Mouse (Mus musculus): Measurements from ENCODE around the gene Rpl29. TPM values are rescaled to one million over a fixed set of nuclear protein-coding genes. Genes with fewer than 3 reads are reported as not detected.

Gene Rpl29
- polyA plus RNA-seq, 1 experiment from 2014 or later, result 1,256 TPM

- Histone ChIP-seq H3K9ac (ENCODE audit: low read depth, low read length) (no peak overlapping the region), H3K27me3 (replicated peaks; ENCODE audit: control insufficient read depth, insufficient read depth, low read length) (no peaks in the 10 kb centered on the region; the same call in 1 of the 2 replicates), H3K27ac (ENCODE audit: low read depth, low read length) (no peak overlapping the region), H3K4me2 (no peak overlapping the region), H3K9me3 (ENCODE audit: control insufficient read depth, low read length) (no peaks in the 10 kb centered on the region), H3K4me3 (ENCODE audit: low read depth, low read length) (no peak overlapping the region), H3K36me3 (ENCODE audit: control insufficient read depth, insufficient read depth, low read length) (no peaks in the 10 kb centered on the region), H3K4me1 (replicated peaks; ENCODE audit: control insufficient read depth, insufficient read depth, low read length) (peaks cover 41% of the 10 kb centered on the region)
- DNase-seq (ENCODE audit: low spot score) (no peak), ATAC-seq (replicated peaks; ENCODE audit: low FRiP score) (no peak)
- 78% methylated on average over 3 of the region's 3 CpGs for WGBS
Observed at GRCm38 (mm10) chr9:106399808-106400207, 29.4 kb upstream of the Rpl29 start.

GRCm38 (mm10) chr9:106402149-106402548, 27.1 kb upstream of the Rpl29 start:
- H3K9me3 ChIP-seq (ENCODE audit: control insufficient read depth, low read length), result no peaks in the 10 kb centered on the region
- no peak overlapping the region for H3K9ac ChIP-seq (ENCODE audit: low read depth, low read length)
- ATAC-seq (replicated peaks; ENCODE audit: low FRiP score) (no peak), DNase-seq (ENCODE audit: low spot score) (no peak)
- no peak overlapping the region for H3K27ac ChIP-seq (ENCODE audit: low read depth, low read length)
- H3K4me3 ChIP-seq (ENCODE audit: low read depth, low read length), result no peak overlapping the region
- 61% methylated on average over 5 of the region's 5 CpGs for WGBS
- H3K4me2 ChIP-seq, result no peak overlapping the region
- H3K36me3 ChIP-seq (ENCODE audit: control insufficient read depth, insufficient read depth, low read length), result no peaks in the 10 kb centered on the region
- H3K27me3 ChIP-seq (replicated peaks; ENCODE audit: control insufficient read depth, insufficient read depth, low read length), result no peaks in the 10 kb centered on the region; the same call in 1 of the 2 replicates
- H3K4me1 ChIP-seq (replicated peaks; ENCODE audit: control insufficient read depth, insufficient read depth, low read length), result peaks cover 50% of the 10 kb centered on the region

- WGBS, result 74% methylated on average over 16 of the region's 16 CpGs
- Histone ChIP-seq H3K27me3 (replicated peaks; ENCODE audit: control insufficient read depth, insufficient read depth, low read length) (no peaks in the 10 kb centered on the region; the same call in 1 of the 2 replicates), H3K4me3 (ENCODE audit: low read depth, low read length) (no peak overlapping the region), H3K9ac (ENCODE audit: low read depth, low read length) (no peak overlapping the region), H3K9me3 (ENCODE audit: control insufficient read depth, low read length) (no peaks in the 10 kb centered on the region), H3K4me1 (replicated peaks; ENCODE audit: control insufficient read depth, insufficient read depth, low read length) (peaks cover 45% of the 10 kb centered on the region), H3K4me2 (no peak overlapping the region), H3K27ac (ENCODE audit: low read depth, low read length) (no peak overlapping the region), H3K36me3 (ENCODE audit: control insufficient read depth, insufficient read depth, low read length) (no peaks in the 10 kb centered on the region)
- DNase-seq (ENCODE audit: low spot score) (no peak), ATAC-seq (replicated peaks; ENCODE audit: low FRiP score) (no peak)
Observed at GRCm38 (mm10) chr9:106402607-106403375, 26.5 kb upstream of the Rpl29 start.

DNA sequence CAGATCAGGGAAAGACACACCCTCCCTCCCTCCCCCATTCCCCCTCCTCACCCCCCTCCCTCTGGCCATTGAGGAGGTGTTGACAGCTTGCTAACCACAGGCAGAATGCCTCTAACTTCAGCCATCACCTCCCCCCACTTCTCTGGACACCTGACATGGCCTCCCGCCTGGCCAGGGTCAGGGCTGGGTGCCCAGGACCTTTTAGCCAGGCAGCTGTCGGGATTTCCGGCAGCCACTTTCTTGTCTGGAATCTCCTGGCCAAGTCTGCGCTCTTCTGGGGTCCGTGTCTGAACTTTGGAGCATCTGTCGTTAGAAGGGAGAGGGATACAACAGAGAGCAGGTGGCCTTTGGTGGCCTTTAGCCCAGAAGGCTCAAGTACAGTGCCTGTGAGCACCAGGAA, 24.0 kb upstream of the Rpl29 start:
- H3K4me1 ChIP-seq (replicated peaks; ENCODE audit: control insufficient read depth, insufficient read depth, low read length), result peaks cover 27% of the 10 kb centered on the region
- H3K4me3 ChIP-seq (ENCODE audit: low read depth, low read length), result no peak overlapping the region
- DNase-seq (ENCODE audit: low spot score) (no peak), ATAC-seq (replicated peaks; ENCODE audit: low FRiP score) (no peak)
- no peaks in the 10 kb centered on the region for H3K36me3 ChIP-seq (ENCODE audit: control insufficient read depth, insufficient read depth, low read length)
- H3K9me3 ChIP-seq (ENCODE audit: control insufficient read depth, low read length), result no peaks in the 10 kb centered on the region
- H3K27me3 ChIP-seq (replicated peaks; ENCODE audit: control insufficient read depth, insufficient read depth, low read length), result no peaks in the 10 kb centered on the region; the same call in 1 of the 2 replicates
- no peak overlapping the region; the same call in 1 of the 2 replicates for H3K9ac ChIP-seq (ENCODE audit: low read depth, low read length)
- H3K4me2 ChIP-seq, result no peak overlapping the region
- no peak overlapping the region for H3K27ac ChIP-seq (ENCODE audit: low read depth, low read length)
- 27% methylated on average over 6 of the region's 6 CpGs for WGBS

- 46% methylated on average over 8 of the region's 8 CpGs for WGBS
- H3K27ac ChIP-seq (ENCODE audit: low read depth, low read length), result no peak overlapping the region
- H3K36me3 ChIP-seq (ENCODE audit: control insufficient read depth, insufficient read depth, low read length), result no peaks in the 10 kb centered on the region
- no peak overlapping the region for H3K4me2 ChIP-seq
- peaks cover 37% of the 10 kb centered on the region for H3K4me1 ChIP-seq (replicated peaks; ENCODE audit: control insufficient read depth, insufficient read depth, low read length)
- H3K27me3 ChIP-seq (replicated peaks; ENCODE audit: control insufficient read depth, insufficient read depth, low read length), result no peaks in the 10 kb centered on the region
- no peak overlapping the region for H3K9ac ChIP-seq (ENCODE audit: low read depth, low read length)
- DNase-seq (ENCODE audit: low spot score) (no peak), ATAC-seq (replicated peaks; ENCODE audit: low FRiP score) (no peak)
- no peaks in the 10 kb centered on the region for H3K9me3 ChIP-seq (ENCODE audit: control insufficient read depth, low read length)
- no peak overlapping the region for H3K4me3 ChIP-seq (ENCODE audit: low read depth, low read length)
Observed at GRCm38 (mm10) chr9:106406443-106407078, 22.7 kb upstream of the Rpl29 start.

DNA sequence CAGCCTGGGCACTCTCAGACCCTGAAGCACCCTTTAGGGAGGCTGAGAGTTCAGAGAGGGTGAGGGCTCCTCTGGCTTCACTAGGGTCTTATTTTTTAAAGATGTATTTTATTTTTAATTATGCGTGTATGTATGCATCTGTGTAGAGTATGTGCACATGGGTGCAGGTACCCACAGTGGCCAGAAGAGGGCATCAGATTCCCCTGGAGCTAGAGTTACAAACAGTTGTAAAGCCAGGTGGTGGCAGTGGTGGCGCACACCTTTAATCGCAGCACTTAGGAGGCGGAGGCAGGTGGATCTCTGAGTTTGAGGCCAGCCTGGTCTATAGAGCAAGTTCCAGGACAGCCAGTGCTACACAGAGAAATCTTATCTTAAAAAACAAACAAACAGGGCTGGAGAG, 20.2 kb upstream of the Rpl29 start:
- Histone ChIP-seq H3K9ac (ENCODE audit: low read depth, low read length) (no peak overlapping the region), H3K27ac (ENCODE audit: low read depth, low read length) (no peak overlapping the region), H3K4me3 (ENCODE audit: low read depth, low read length) (no peak overlapping the region), H3K27me3 (replicated peaks; ENCODE audit: control insufficient read depth, insufficient read depth, low read length) (no peaks in the 10 kb centered on the region), H3K4me1 (replicated peaks; ENCODE audit: control insufficient read depth, insufficient read depth, low read length) (peaks cover 30% of the 10 kb centered on the region), H3K4me2 (no peak overlapping the region), H3K9me3 (ENCODE audit: control insufficient read depth, low read length) (no peaks in the 10 kb centered on the region), H3K36me3 (ENCODE audit: control insufficient read depth, insufficient read depth, low read length) (no peaks in the 10 kb centered on the region)
- ATAC-seq (replicated peaks; ENCODE audit: low FRiP score) (no peak), DNase-seq (ENCODE audit: low spot score) (no peak)
- WGBS, result 97% methylated on average over 4 of the region's 4 CpGs

GRCm38 (mm10) chr9:106410086-106410650, 19.1 kb upstream of the Rpl29 start:
- no peak for ATAC-seq (replicated peaks; ENCODE audit: low FRiP score)
- Histone ChIP-seq H3K4me1 (replicated peaks; ENCODE audit: control insufficient read depth, insufficient read depth, low read length) (peaks cover 28% of the 10 kb centered on the region), H3K9me3 (ENCODE audit: control insufficient read depth, low read length) (no peaks in the 10 kb centered on the region), H3K27ac (ENCODE audit: low read depth, low read length) (no peak overlapping the region), H3K36me3 (ENCODE audit: control insufficient read depth, insufficient read depth, low read length) (no peaks in the 10 kb centered on the region), H3K4me2 (no peak overlapping the region), H3K9ac (ENCODE audit: low read depth, low read length) (no peak overlapping the region), H3K27me3 (replicated peaks; ENCODE audit: control insufficient read depth, insufficient read depth, low read length) (no peaks in the 10 kb centered on the region), H3K4me3 (ENCODE audit: low read depth, low read length) (no peak overlapping the region)
- 89% methylated on average over 2 of the region's 2 CpGs for WGBS
- DNase-seq (ENCODE audit: low spot score), result no peak

GRCm38 (mm10) chr9:106411091-106411594, 18.1 kb upstream of the Rpl29 start:
- no peaks in the 10 kb centered on the region for H3K27me3 ChIP-seq (replicated peaks; ENCODE audit: control insufficient read depth, insufficient read depth, low read length)
- 31% methylated on average over 9 of the region's 9 CpGs for WGBS
- H3K36me3 ChIP-seq (ENCODE audit: control insufficient read depth, insufficient read depth, low read length), result no peaks in the 10 kb centered on the region
- peak; percentile 88 for ATAC-seq (replicated peaks; ENCODE audit: low FRiP score)
- H3K4me3 ChIP-seq (ENCODE audit: low read depth, low read length), result no peak overlapping the region; the same call in 1 of the 2 replicates
- DNase-seq (ENCODE audit: low spot score), result no peak
- no peaks in the 10 kb centered on the region for H3K9me3 ChIP-seq (ENCODE audit: control insufficient read depth, low read length)
- peak overlapping the region; percentile 38; the same call in 1 of the 2 replicates for H3K9ac ChIP-seq (ENCODE audit: low read depth, low read length)
- peak overlapping the region; percentile 44; the same call in 1 of the 2 replicates for H3K27ac ChIP-seq (ENCODE audit: low read depth, low read length)
- H3K4me2 ChIP-seq, result peak overlapping the region; percentile 55
- H3K4me1 ChIP-seq (replicated peaks; ENCODE audit: control insufficient read depth, insufficient read depth, low read length), result peaks cover 22% of the 10 kb centered on the region

All from liver, embryonic 11.5 days (tissue).